Mouse (Mus musculus): Measurements from ENCODE around the gene Hoxc5. TPM values are rescaled to one million over a fixed set of nuclear protein-coding genes. Genes with fewer than 3 reads are reported as not detected.

The Hoxc5 gene
- polyA plus RNA-seq (2012; rRNA removed) (0.03 and 0.06 TPM in 2 replicates), polyA plus RNA-seq (2014; fragmentation: Nextera tagmentation; extraction: Ambion mirVana) (not detected in 2 replicates)

- WGBS (ENCODE audit: insufficient replicate concordance): 3% methylated on average over 12 of the region's 12 CpGs
- H3K27me3 ChIP-seq (ENCODE audit: control insufficient read depth, insufficient read depth, low read length): peaks cover 99% of the 10 kb centered on the region
- no peak within 1 kb of the TSS for H3K4me2 ChIP-seq (ENCODE audit: low read depth)
These were observed at the start of gene Hoxc5 for GRCm38 (mm10) chr15:102967312-102967510. TSS of gene Hoxc5 (plus strand) at chr15:102967443.

DNA sequence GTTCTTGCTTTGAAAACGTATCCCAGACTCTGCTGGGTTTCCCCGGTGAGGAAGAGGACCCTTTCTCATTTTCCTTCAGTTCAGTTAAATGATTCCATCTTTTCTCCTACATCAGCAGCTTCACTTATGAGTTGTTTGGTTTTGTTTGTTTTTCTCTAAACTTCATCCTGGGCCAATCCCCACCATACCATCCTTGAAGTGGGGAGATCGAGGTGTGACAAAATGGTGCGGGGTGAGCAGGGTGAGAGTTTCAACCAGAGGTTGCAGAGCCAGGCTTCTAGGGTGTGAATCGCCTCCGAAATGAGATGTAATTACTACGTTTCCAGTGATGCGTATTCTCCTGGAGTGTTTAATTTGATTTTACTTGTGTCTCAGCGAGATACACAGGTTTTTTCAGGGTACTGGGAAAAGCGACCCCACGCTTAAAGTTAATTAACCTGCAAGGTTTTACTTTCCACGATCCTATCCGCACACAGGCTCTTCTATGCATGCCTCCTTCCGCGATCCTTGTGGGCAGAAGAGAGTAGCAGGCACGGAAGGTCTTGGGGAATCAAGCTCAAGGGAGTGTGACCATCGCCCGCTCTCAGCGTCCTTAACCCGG is 49.2 kb upstream of the Hoxc5 start:
- Histone ChIP-seq H3K4me2 (ENCODE audit: low read depth) (no peak overlapping the region), H3K4me3 (ENCODE audit: insufficient read depth in 1 of 2, low read depth in 2 of 2, low read length in 2 of 2) (no peak overlapping the region), H3K27me3 (ENCODE audit: control insufficient read depth, insufficient read depth, low read length) (peaks cover 92% of the 10 kb centered on the region), H3K9me3 (ENCODE audit: control insufficient read depth, low read length) (no peaks in the 10 kb centered on the region), H3K9ac (replicated peaks) (no peak overlapping the region), H3K27ac (no peak overlapping the region), H3K4me1 (replicated peaks; ENCODE audit: control insufficient read depth in 2 of 2, insufficient read depth in 2 of 2, low read length in 1 of 2) (no peaks in the 10 kb centered on the region), H3K36me3 (replicated peaks; ENCODE audit: control insufficient read depth, insufficient read depth, low read depth) (no peaks in the 10 kb centered on the region)
- ATAC-seq (ENCODE audit: insufficient read depth) (no peak), DNase-seq (ENCODE audit: low read depth in 3 of 3, low spot score in 3 of 3) (no peak)
- WGBS (ENCODE audit: insufficient replicate concordance): 2% methylated on average over 20 of the region's 20 CpGs
- TF ChIP-seq CTCF (IDR thresholded peaks at IDR 0.05; ENCODE audit: low read depth) (no peak), EP300 (IDR thresholded peaks at IDR 0.05; ENCODE audit: low read depth) (no peak)

More at GRCm38 (mm10) chr15:102967312-102967510, at the start of gene Hoxc5:
- DNase-seq (ENCODE audit: low read depth in 3 of 3, low spot score in 3 of 3): no peak
- H3K9ac ChIP-seq (replicated peaks): no peak within 1 kb of the TSS
- H3K4me1 ChIP-seq (replicated peaks; ENCODE audit: control insufficient read depth in 2 of 2, insufficient read depth in 2 of 2, low read length in 1 of 2): no peaks in the 10 kb centered on the region
- ATAC-seq (ENCODE audit: insufficient read depth): no peak
- H3K36me3 ChIP-seq (replicated peaks; ENCODE audit: control insufficient read depth, insufficient read depth, low read depth): no peaks in the 10 kb centered on the region
- no peak within 1 kb of the TSS for H3K27ac ChIP-seq
- H3K9me3 ChIP-seq (ENCODE audit: control insufficient read depth, low read length): no peaks in the 10 kb centered on the region
- no peak within 1 kb of the TSS for H3K4me3 ChIP-seq (ENCODE audit: insufficient read depth in 1 of 2, low read depth in 2 of 2, low read length in 2 of 2)
- TF ChIP-seq EP300 (IDR thresholded peaks at IDR 0.05; ENCODE audit: low read depth) (no peak), CTCF (IDR thresholded peaks at IDR 0.05; ENCODE audit: low read depth) (no peak)

- no peaks in the 10 kb centered on the region for H3K9me3 ChIP-seq (ENCODE audit: control insufficient read depth, low read length)
- no peak overlapping the region for H3K27ac ChIP-seq
- H3K36me3 ChIP-seq (replicated peaks; ENCODE audit: control insufficient read depth, insufficient read depth, low read depth): no peaks in the 10 kb centered on the region
- no peaks in the 10 kb centered on the region for H3K4me1 ChIP-seq (replicated peaks; ENCODE audit: control insufficient read depth in 2 of 2, insufficient read depth in 2 of 2, low read length in 1 of 2)
- TF ChIP-seq CTCF (IDR thresholded peaks at IDR 0.05; ENCODE audit: low read depth): no peak
- no peak for TF ChIP-seq EP300 (IDR thresholded peaks at IDR 0.05; ENCODE audit: low read depth)
- no peak overlapping the region for H3K4me3 ChIP-seq (ENCODE audit: insufficient read depth in 1 of 2, low read depth in 2 of 2, low read length in 2 of 2)
- DNase-seq (ENCODE audit: low read depth in 3 of 3, low spot score in 3 of 3) (no peak), ATAC-seq (ENCODE audit: insufficient read depth) (no peak)
- H3K4me2 ChIP-seq (ENCODE audit: low read depth): no peak overlapping the region
- peaks cover 92% of the 10 kb centered on the region for H3K27me3 ChIP-seq (ENCODE audit: control insufficient read depth, insufficient read depth, low read length)
- 3% methylated on average over 7 of the region's 7 CpGs for WGBS (ENCODE audit: insufficient replicate concordance)
- no peak overlapping the region for H3K9ac ChIP-seq (replicated peaks)
These were observed 48.5 kb upstream of the Hoxc5 start for GRCm38 (mm10) chr15:102918611-102919265.

DNA sequence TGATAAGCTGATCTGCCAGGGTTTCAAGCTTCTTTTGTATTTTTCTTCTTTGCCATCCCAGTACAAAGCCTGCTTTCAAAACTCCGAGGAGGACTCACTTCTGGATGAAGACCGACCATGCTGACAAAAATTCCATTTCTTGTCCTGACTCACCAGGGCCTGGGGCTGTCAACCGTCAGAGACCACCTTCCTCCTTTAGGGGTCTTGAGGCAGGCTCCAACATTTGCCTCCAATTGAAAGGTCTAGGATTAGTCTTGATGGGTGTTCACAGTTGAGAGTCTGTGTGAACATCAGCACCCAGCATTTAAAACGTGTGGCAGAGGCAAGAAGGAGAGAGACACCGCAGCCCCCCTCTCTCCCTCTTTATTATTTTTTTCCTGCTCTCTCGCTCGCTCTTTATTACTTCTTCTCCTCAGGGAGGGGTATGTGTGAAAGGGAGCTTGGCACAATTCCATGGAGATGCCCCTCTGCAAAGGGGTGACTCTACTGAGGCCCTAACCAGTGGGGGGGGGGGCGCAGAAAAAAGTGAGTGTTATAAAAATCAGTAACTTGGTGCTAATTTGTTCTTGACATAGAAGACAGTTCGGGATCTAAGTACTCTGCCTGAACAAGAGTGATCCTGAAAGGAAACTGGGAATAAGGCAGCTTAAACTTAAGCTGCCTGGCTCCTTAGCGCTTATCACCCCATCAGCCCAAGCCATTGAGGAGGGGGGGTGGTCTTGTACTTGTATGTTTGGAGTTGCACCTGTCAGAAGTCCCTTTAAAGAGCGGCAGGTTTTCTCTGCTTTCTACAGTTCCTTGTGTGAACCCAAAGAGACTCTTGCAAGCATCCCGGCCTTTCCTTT is 47.7 kb upstream of the Hoxc5 start:
- TF ChIP-seq EP300 (IDR thresholded peaks at IDR 0.05; ENCODE audit: low read depth) (no peak), CTCF (IDR thresholded peaks at IDR 0.05; ENCODE audit: low read depth) (no peak)
- Histone ChIP-seq H3K36me3 (replicated peaks; ENCODE audit: control insufficient read depth, insufficient read depth, low read depth) (no peaks in the 10 kb centered on the region), H3K9ac (replicated peaks) (no peak overlapping the region), H3K9me3 (ENCODE audit: control insufficient read depth, low read length) (no peaks in the 10 kb centered on the region), H3K4me1 (replicated peaks; ENCODE audit: control insufficient read depth in 2 of 2, insufficient read depth in 2 of 2, low read length in 1 of 2) (no peaks in the 10 kb centered on the region), H3K27me3 (ENCODE audit: control insufficient read depth, insufficient read depth, low read length) (peaks cover 94% of the 10 kb centered on the region), H3K4me3 (ENCODE audit: insufficient read depth in 1 of 2, low read depth in 2 of 2, low read length in 2 of 2) (no peak overlapping the region), H3K27ac (no peak overlapping the region), H3K4me2 (ENCODE audit: low read depth) (no peak overlapping the region)
- 7% methylated on average over 12 of the region's 12 CpGs for WGBS (ENCODE audit: insufficient replicate concordance)
- no peak for ATAC-seq (ENCODE audit: insufficient read depth)
- DNase-seq (ENCODE audit: low read depth in 3 of 3, low spot score in 3 of 3): no peak

- H3K36me3 ChIP-seq (replicated peaks; ENCODE audit: control insufficient read depth, insufficient read depth, low read depth): no peaks in the 10 kb centered on the region
- no peak overlapping the region for H3K9ac ChIP-seq (replicated peaks)
- under 1% methylated on average over 20 of the region's 20 CpGs for WGBS (ENCODE audit: insufficient replicate concordance)
- H3K4me3 ChIP-seq (ENCODE audit: insufficient read depth in 1 of 2, low read depth in 2 of 2, low read length in 2 of 2): no peak overlapping the region
- H3K4me2 ChIP-seq (ENCODE audit: low read depth): no peak overlapping the region
- DNase-seq (ENCODE audit: low read depth in 3 of 3, low spot score in 3 of 3): no peak
- no peaks in the 10 kb centered on the region for H3K4me1 ChIP-seq (replicated peaks; ENCODE audit: control insufficient read depth in 2 of 2, insufficient read depth in 2 of 2, low read length in 1 of 2)
- no peak for TF ChIP-seq EP300 (IDR thresholded peaks at IDR 0.05; ENCODE audit: low read depth)
- TF ChIP-seq CTCF (IDR thresholded peaks at IDR 0.05; ENCODE audit: low read depth): no peak
- no peak overlapping the region for H3K27ac ChIP-seq
- ATAC-seq (ENCODE audit: insufficient read depth): no peak
- H3K9me3 ChIP-seq (ENCODE audit: control insufficient read depth, low read length): no peaks in the 10 kb centered on the region
- peaks cover 94% of the 10 kb centered on the region for H3K27me3 ChIP-seq (ENCODE audit: control insufficient read depth, insufficient read depth, low read length)
These were observed 46.6 kb upstream of the Hoxc5 start for GRCm38 (mm10) chr15:102920619-102921018.
